Mouse (Mus musculus): ENCODE results near the gene Gm20696. TPM values are rescaled to one million over a fixed set of nuclear protein-coding genes. Genes with fewer than 3 reads are reported as not detected.

Gene Gm20696
- polyA plus RNA-seq, 1 experiment from 2014 or later: 2.3 TPM

DNA sequence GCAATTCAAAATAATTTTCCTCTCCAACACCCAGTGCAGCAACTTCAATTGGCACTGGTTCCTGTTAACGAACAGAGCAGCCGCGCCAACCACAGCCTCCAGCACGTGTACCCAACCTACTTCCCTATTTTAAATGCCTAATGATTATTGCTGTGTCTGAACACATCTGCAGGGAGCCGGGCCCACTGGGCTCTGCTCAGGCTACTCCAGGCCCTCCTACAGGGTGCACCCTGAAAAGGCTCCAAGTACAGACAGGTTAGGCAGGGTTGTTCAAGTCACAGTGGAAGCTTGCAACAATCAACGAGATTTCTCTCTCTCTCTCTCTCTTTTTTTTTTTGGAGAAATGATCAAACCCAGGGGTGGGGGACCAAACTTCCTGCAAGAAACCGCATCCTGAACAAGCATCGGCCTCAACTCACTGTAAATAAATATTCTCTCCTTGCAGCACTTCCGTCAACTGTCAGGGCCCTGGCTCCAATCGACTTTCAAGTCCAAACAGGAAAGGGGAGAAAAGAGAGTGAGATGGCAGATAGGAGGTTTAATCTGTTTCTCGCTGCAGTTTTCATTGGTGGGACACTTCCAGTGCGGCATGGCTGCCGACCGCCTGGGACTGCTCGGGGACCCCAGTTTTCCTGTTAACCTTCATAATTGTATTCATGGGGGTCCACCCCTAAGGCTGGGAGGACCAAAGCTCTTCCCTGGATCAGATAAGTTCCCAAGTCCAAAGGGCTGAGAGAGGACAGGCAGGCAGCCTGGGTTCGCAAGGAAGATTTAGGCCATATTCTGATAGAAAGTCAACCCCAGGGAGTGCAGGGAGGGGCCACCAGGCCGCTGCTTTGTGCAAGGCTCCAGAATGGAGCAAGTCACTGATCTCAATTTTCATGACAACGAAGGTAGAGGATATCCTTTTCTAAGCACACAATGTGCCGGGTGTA, 277.6 kb downstream of the Gm20696 start:
- no peak overlapping the region for H3K4me3 ChIP-seq (ENCODE audit: low read length)
- peak; percentile 38; the same call in 1 of the 2 replicates for ATAC-seq (replicated peaks; ENCODE audit: extremely low read depth, insufficient read depth, low FRiP score)
- no peaks in the 10 kb centered on the region for H3K9me3 ChIP-seq (replicated peaks; ENCODE audit: control insufficient read depth, low read length)
- H3K27me3 ChIP-seq (ENCODE audit: control insufficient read depth, insufficient read depth, low read length): no peaks in the 10 kb centered on the region
- peak overlapping the region; percentile 23; the same call in 1 of the 2 replicates for H3K4me2 ChIP-seq (ENCODE audit: low read depth, low read length)
- H3K4me1 ChIP-seq (ENCODE audit: control insufficient read depth, insufficient read depth, low read length): peaks cover 10% of the 10 kb centered on the region; the same call in 1 of the 2 replicates
- no peaks in the 10 kb centered on the region for H3K36me3 ChIP-seq (ENCODE audit: control insufficient read depth, insufficient read depth)
- WGBS: 63% methylated on average over 19 of the region's 19 CpGs
- H3K27ac ChIP-seq (ENCODE audit: low read length): peak overlapping the region; percentile 83
- H3K9ac ChIP-seq (ENCODE audit: low read length): no peak overlapping the region

GRCm38 (mm10) chr6:99388023-99388422, 278.6 kb downstream of the Gm20696 start:
- Histone ChIP-seq H3K4me1 (ENCODE audit: control insufficient read depth, insufficient read depth, low read length) (peaks cover 13% of the 10 kb centered on the region; the same call in 1 of the 2 replicates), H3K27ac (ENCODE audit: low read length) (peak overlapping the region; percentile 83), H3K4me2 (ENCODE audit: low read depth, low read length) (0 out of 2 replicates have a peak overlapping the region, but pooled peaks have one; percentile 23), H3K9me3 (replicated peaks; ENCODE audit: control insufficient read depth, low read length) (no peaks in the 10 kb centered on the region), H3K9ac (ENCODE audit: low read length) (no peak overlapping the region), H3K36me3 (ENCODE audit: control insufficient read depth, insufficient read depth) (no peaks in the 10 kb centered on the region), H3K27me3 (ENCODE audit: control insufficient read depth, insufficient read depth, low read length) (no peaks in the 10 kb centered on the region), H3K4me3 (ENCODE audit: low read length) (no peak overlapping the region)
- WGBS: 77% methylated on average over 5 of the region's 5 CpGs
- ATAC-seq (replicated peaks; ENCODE audit: extremely low read depth, insufficient read depth, low FRiP score): 0 out of 2 replicates have a peak, but pooled peaks have one; percentile 7

DNA sequence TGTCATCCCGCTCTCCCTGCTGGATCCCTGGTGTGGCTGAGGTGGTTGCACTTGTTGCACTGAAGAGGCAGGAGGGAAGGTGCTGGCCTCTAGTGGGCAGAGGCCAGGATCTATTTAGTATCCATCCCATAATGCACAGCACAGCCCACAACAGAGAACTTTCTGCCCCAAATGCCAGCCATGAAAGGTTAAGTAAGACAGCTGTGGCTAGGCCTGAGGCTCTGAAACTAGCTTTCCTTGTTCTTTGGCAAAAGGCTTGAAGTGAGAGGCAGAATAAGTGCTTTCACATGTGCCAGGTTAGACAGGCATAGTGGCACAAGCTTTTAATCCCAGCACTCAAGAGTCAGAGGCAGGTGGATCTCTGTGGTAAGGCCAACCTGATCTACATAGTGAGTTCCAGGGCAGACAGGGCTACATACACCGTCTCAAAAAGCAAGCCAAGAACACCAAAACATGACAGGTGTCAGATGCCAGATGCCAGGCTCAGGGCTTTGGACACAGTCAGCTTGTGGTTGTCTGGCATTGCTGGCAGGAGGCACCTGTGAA, 281.5 kb downstream of the Gm20696 start:
- H3K27ac ChIP-seq (ENCODE audit: low read length): peak overlapping the region; percentile 24; the same call in 1 of the 2 replicates
- peaks cover 13% of the 10 kb centered on the region; the same call in 1 of the 2 replicates for H3K4me1 ChIP-seq (ENCODE audit: control insufficient read depth, insufficient read depth, low read length)

DNA sequence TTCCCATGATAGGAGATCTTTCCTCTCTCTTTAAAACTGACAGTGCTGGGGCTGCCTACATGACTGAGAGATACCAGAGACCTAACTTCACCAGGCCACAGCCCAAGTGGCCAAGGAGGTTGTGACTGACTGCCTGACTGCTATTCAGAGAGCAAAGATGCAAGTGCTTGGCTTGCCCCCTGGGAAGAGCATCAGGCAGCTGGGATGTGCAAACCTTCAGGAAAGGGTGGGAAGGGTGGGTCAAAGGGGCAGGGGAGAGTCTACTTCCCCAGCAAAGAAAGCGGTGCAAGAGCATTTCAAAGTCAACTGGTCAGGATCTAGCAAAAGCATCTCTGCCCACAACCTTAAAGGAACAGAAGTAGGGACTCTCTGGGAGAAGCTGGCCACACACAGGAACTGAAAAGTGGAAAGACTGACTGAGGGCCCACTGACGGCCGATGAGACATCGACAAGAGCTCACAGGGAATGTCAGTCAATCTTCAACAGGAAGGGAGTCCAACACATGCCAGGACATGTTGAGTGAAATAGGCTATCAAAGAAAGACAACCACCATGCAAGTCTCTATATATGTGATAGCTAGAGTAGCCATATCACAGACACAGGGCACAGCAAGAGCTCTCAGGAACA, 282.6 kb downstream of the Gm20696 start:
- ATAC-seq (replicated peaks; ENCODE audit: extremely low read depth, insufficient read depth, low FRiP score): no peak
- Histone ChIP-seq H3K27ac (ENCODE audit: low read length) (no peak overlapping the region), H3K4me3 (ENCODE audit: low read length) (no peak overlapping the region), H3K9ac (ENCODE audit: low read length) (no peak overlapping the region), H3K36me3 (ENCODE audit: control insufficient read depth, insufficient read depth) (no peaks in the 10 kb centered on the region), H3K9me3 (replicated peaks; ENCODE audit: control insufficient read depth, low read length) (no peaks in the 10 kb centered on the region), H3K4me2 (ENCODE audit: low read depth, low read length) (no peak overlapping the region), H3K4me1 (ENCODE audit: control insufficient read depth, insufficient read depth, low read length) (peaks cover 13% of the 10 kb centered on the region; the same call in 1 of the 2 replicates), H3K27me3 (ENCODE audit: control insufficient read depth, insufficient read depth, low read length) (no peaks in the 10 kb centered on the region)
- WGBS: 36% methylated on average over 4 of the region's 4 CpGs

More for the DNA sequence above, 281.5 kb downstream of the Gm20696 start:
- 0 out of 2 replicates have a peak, but pooled peaks have one; percentile 28 for ATAC-seq (replicated peaks; ENCODE audit: extremely low read depth, insufficient read depth, low FRiP score)
- H3K9ac ChIP-seq (ENCODE audit: low read length): no peak overlapping the region
- no peaks in the 10 kb centered on the region for H3K36me3 ChIP-seq (ENCODE audit: control insufficient read depth, insufficient read depth)
- H3K27me3 ChIP-seq (ENCODE audit: control insufficient read depth, insufficient read depth, low read length): no peaks in the 10 kb centered on the region
- no peaks in the 10 kb centered on the region for H3K9me3 ChIP-seq (replicated peaks; ENCODE audit: control insufficient read depth, low read length)
- 52% methylated on average over 2 of the region's 2 CpGs for WGBS
- no peak overlapping the region for H3K4me2 ChIP-seq (ENCODE audit: low read depth, low read length)
- no peak overlapping the region for H3K4me3 ChIP-seq (ENCODE audit: low read length)

- 74% methylated on average over 5 of the region's 5 CpGs for WGBS
- Histone ChIP-seq H3K27ac (ENCODE audit: low read length) (peak overlapping the region; percentile 56; the same call in 1 of the 2 replicates), H3K36me3 (ENCODE audit: control insufficient read depth, insufficient read depth) (no peaks in the 10 kb centered on the region), H3K9me3 (replicated peaks; ENCODE audit: control insufficient read depth, low read length) (no peaks in the 10 kb centered on the region), H3K4me1 (ENCODE audit: control insufficient read depth, insufficient read depth, low read length) (peaks cover 26% of the 10 kb centered on the region; the same call in 1 of the 2 replicates), H3K4me2 (ENCODE audit: low read depth, low read length) (no peak overlapping the region), H3K9ac (ENCODE audit: low read length) (no peak overlapping the region), H3K4me3 (ENCODE audit: low read length) (no peak overlapping the region), H3K27me3 (ENCODE audit: control insufficient read depth, insufficient read depth, low read length) (no peaks in the 10 kb centered on the region)
- no peak for ATAC-seq (replicated peaks; ENCODE audit: extremely low read depth, insufficient read depth, low FRiP score)
Measured at GRCm38 (mm10) chr6:99380146-99380545, 286.5 kb downstream of the Gm20696 start.

DNA sequence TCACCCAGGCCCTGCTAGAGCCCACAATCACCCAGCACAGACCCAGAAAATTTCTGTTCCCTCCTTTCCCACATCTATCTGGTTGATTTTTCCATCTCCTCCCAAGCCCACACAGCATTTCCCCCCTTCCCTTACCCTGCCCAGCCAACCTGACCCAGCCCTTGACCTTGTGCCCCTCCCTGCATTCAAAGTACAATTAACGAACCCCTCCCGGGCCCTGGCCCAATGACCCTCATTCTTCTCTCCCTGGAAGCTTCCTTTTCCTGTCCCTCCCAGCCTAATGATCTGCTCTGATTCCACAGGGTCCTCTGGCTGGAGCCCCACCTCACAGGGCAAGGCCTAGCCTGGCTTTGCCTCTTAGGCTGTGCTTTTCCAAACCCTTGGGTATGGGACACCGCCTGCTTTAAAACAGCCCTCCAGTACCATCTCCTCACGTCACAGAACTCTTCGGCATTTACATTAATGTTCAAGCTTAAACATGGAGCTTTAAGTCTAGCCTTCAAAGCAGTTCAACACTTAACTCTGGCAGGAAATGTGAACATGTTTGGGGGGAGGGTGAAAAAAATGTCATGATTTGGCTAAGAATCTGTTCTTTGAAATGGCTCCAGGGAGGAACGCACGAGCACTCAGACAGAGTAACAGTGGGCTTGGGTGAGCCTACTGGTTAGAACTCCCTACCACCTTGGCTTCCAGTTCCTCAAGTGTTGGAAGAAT, 287.4 kb downstream of the Gm20696 start:
- no peak overlapping the region for H3K4me2 ChIP-seq (ENCODE audit: low read depth, low read length)
- peaks cover 23% of the 10 kb centered on the region; the same call in 1 of the 2 replicates for H3K4me1 ChIP-seq (ENCODE audit: control insufficient read depth, insufficient read depth, low read length)
- no peaks in the 10 kb centered on the region for H3K27me3 ChIP-seq (ENCODE audit: control insufficient read depth, insufficient read depth, low read length)
- no peaks in the 10 kb centered on the region for H3K36me3 ChIP-seq (ENCODE audit: control insufficient read depth, insufficient read depth)
- WGBS: 61% methylated on average over 7 of the region's 7 CpGs
- H3K4me3 ChIP-seq (ENCODE audit: low read length): no peak overlapping the region
- H3K27ac ChIP-seq (ENCODE audit: low read length): peak overlapping the region; percentile 57
- ATAC-seq (replicated peaks; ENCODE audit: extremely low read depth, insufficient read depth, low FRiP score): peak; percentile 66
- no peaks in the 10 kb centered on the region for H3K9me3 ChIP-seq (replicated peaks; ENCODE audit: control insufficient read depth, low read length)
- H3K9ac ChIP-seq (ENCODE audit: low read length): no peak overlapping the region

- Histone ChIP-seq H3K27ac (ENCODE audit: low read length) (peak overlapping the region; percentile 19; the same call in 1 of the 2 replicates), H3K9ac (ENCODE audit: low read length) (no peak overlapping the region), H3K4me2 (ENCODE audit: low read depth, low read length) (no peak overlapping the region), H3K27me3 (ENCODE audit: control insufficient read depth, insufficient read depth, low read length) (no peaks in the 10 kb centered on the region), H3K36me3 (ENCODE audit: control insufficient read depth, insufficient read depth) (no peaks in the 10 kb centered on the region), H3K9me3 (replicated peaks; ENCODE audit: control insufficient read depth, low read length) (no peaks in the 10 kb centered on the region; the same call in 1 of the 2 replicates), H3K4me3 (ENCODE audit: low read length) (no peak overlapping the region), H3K4me1 (ENCODE audit: control insufficient read depth, insufficient read depth, low read length) (peaks cover 22% of the 10 kb centered on the region; the same call in 1 of the 2 replicates)
- no peak for ATAC-seq (replicated peaks; ENCODE audit: extremely low read depth, insufficient read depth, low FRiP score)
- WGBS: 62% methylated on average over 4 of the region's 4 CpGs
Measured at GRCm38 (mm10) chr6:99377716-99378115, 288.9 kb downstream of the Gm20696 start.

DNA sequence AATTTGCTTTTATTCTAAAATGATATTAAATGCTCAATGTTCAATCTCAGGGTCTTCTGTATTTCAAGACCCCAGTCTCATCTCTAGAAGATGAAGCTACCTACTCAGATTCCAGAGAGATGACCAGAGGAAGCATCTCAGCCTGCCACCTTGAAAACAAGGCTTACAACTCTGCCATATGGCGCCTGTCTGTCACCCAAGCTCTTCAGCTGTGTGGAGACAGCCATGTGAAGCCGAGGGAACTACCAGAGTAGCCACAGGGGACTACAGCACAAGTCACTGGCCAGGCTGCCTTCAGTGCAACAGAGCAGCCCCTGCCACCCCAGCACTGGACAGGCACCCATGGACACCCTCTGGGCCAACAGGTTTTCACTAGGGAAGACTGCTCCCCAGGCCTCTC, 289.5 kb downstream of the Gm20696 start:
- H3K9me3 ChIP-seq (replicated peaks; ENCODE audit: control insufficient read depth, low read length): no peaks in the 10 kb centered on the region; the same call in 1 of the 2 replicates
- H3K4me1 ChIP-seq (ENCODE audit: control insufficient read depth, insufficient read depth, low read length): peaks cover 22% of the 10 kb centered on the region; the same call in 1 of the 2 replicates
- H3K4me3 ChIP-seq (ENCODE audit: low read length): no peak overlapping the region
- WGBS: 64% methylated on average over 2 of the region's 2 CpGs
- ATAC-seq (replicated peaks; ENCODE audit: extremely low read depth, insufficient read depth, low FRiP score): no peak
- no peak overlapping the region for H3K4me2 ChIP-seq (ENCODE audit: low read depth, low read length)
- peak overlapping the region; percentile 19 for H3K27ac ChIP-seq (ENCODE audit: low read length)
- H3K27me3 ChIP-seq (ENCODE audit: control insufficient read depth, insufficient read depth, low read length): no peaks in the 10 kb centered on the region
- no peak overlapping the region for H3K9ac ChIP-seq (ENCODE audit: low read length)
- no peaks in the 10 kb centered on the region for H3K36me3 ChIP-seq (ENCODE audit: control insufficient read depth, insufficient read depth)

All from heart, embryonic 16.5 days (tissue).